ENCODE assay signal across 9 mouse cellular contexts in genomic region chr2:167278751-167279526, GRCm38 (mm10). TPM values are rescaled to one million over a fixed set of nuclear protein-coding genes. Genes with fewer than 3 reads are reported as not detected.
DNase-seq lines count a peak whose midpoint lies in the region; ATAC-seq and TF ChIP-seq lines count a peak whose summit lies in the region.
"Had no signal": no experiment of that assay in that cellular context is flagged by ENCODE, and none has a peak within 500 bp of the region (broad histone marks: within the 10 kb centered on the region; RNA-seq: fewer than 3 reads in every experiment).

No protein-coding gene starts in this region.

- no peak overlapping the region for H3K4me2 ChIP-seq in intestine, embryonic 15.5 days (replicated peaks)
- no peak overlapping the region for H3K4me2 ChIP-seq in midbrain, embryonic 12.5 days (replicated peaks)
- H3K4me2 ChIP-seq: neural tube, embryonic 13.5 days had no signal

- no peak for DNase-seq in testis, postnatal 14 days (ENCODE audit: low spot score)
- peak; percentile 60 for DNase-seq in cerebellum, adult 9-10 months
- DNase-seq in limb, embryonic 10.5 days (ENCODE audit: low spot score) = peak; percentile 83
- peak; percentile 82 for DNase-seq in splenic B cell, adult 2 months (ENCODE audit: low read depth, low spot score)

- 59% methylated on average over 17 of the region's 17 CpGs for WGBS in intestine, embryonic 15.5 days
- WGBS in limb, embryonic 10.5 days = 62% methylated on average over 17 of the region's 17 CpGs
- 56% methylated on average over 17 of the region's 17 CpGs for WGBS in midbrain, embryonic 12.5 days

- H3K27me3 ChIP-seq in testis, adult 2 months (ENCODE audit: control insufficient read depth, insufficient read depth, low read length) = no peaks in the 10 kb centered on the region
- H3K27me3 ChIP-seq in intestine, embryonic 15.5 days (replicated peaks) = 0 out of 2 replicates have a peak, but pooled peaks cover 2% of the 10 kb centered on the region
- H3K27me3 ChIP-seq in limb, embryonic 10.5 days (ENCODE audit: low read depth, poor library complexity, severe bottlenecking) = no peaks in the 10 kb centered on the region
- H3K27me3 ChIP-seq in midbrain, embryonic 12.5 days = peaks cover 9% of the 10 kb centered on the region; the same call in 1 of the 2 replicates
- no peaks in the 10 kb centered on the region for H3K27me3 ChIP-seq in splenic B cell, adult 2 months (ENCODE audit: control insufficient read depth, insufficient read depth, low read length, poor library complexity, severe bottlenecking)

- no peak overlapping the region for H3K4me3 ChIP-seq in testis, adult 2 months (ENCODE audit: control insufficient read depth, low read depth, low read length)
- no peak overlapping the region for H3K4me3 ChIP-seq in intestine, embryonic 15.5 days (replicated peaks)
- H3K4me3 ChIP-seq in limb, embryonic 10.5 days = no peak overlapping the region
- H3K4me3 ChIP-seq in midbrain, embryonic 12.5 days = no peak overlapping the region
- H3K4me3 ChIP-seq: neural tube, embryonic 13.5 days had no signal

- peak; percentile 95 for TF ChIP-seq CTCF in testis, adult 2 months (IDR thresholded peaks at IDR 0.05; ENCODE audit: control insufficient read depth, insufficient read depth, insufficient replicate concordance, low read depth, low read length)

- no peak overlapping the region for H3K27ac ChIP-seq in testis, adult 2 months (ENCODE audit: control insufficient read depth, insufficient read depth, low read depth, low read length)
- H3K27ac ChIP-seq in intestine, embryonic 15.5 days = no peak overlapping the region
- H3K27ac ChIP-seq in limb, embryonic 10.5 days = no peak overlapping the region
- no peak overlapping the region for H3K27ac ChIP-seq in midbrain, embryonic 12.5 days (replicated peaks)
- H3K27ac ChIP-seq: neural tube, embryonic 13.5 days had no signal

- no peaks in the 10 kb centered on the region for H3K9me3 ChIP-seq in intestine, embryonic 15.5 days
- H3K9me3 ChIP-seq in limb, embryonic 10.5 days (replicated peaks) = no peaks in the 10 kb centered on the region
- no peaks in the 10 kb centered on the region for H3K9me3 ChIP-seq in midbrain, embryonic 12.5 days
- H3K9me3 ChIP-seq: neural tube, embryonic 13.5 days had no signal

- H3K9ac ChIP-seq in intestine, embryonic 15.5 days = no peak overlapping the region
- H3K9ac ChIP-seq in midbrain, embryonic 12.5 days (replicated peaks) = no peak overlapping the region
- H3K9ac ChIP-seq: neural tube, embryonic 13.5 days had no signal

- H3K4me1 ChIP-seq in testis, adult 2 months (ENCODE audit: control insufficient read depth, insufficient read depth, low read length) = peaks cover 2% of the 10 kb centered on the region; the same call in 1 of the 2 replicates
- H3K4me1 ChIP-seq in intestine, embryonic 15.5 days (replicated peaks) = 0 out of 2 replicates have a peak, but pooled peaks cover 3% of the 10 kb centered on the region
- H3K4me1 ChIP-seq in limb, embryonic 10.5 days = 0 out of 2 replicates have a peak, but pooled peaks cover 5% of the 10 kb centered on the region
- 0 out of 2 replicates have a peak, but pooled peaks cover 6% of the 10 kb centered on the region for H3K4me1 ChIP-seq in midbrain, embryonic 12.5 days

- no peaks in the 10 kb centered on the region for H3K36me3 ChIP-seq in testis, adult 2 months (ENCODE audit: control insufficient read depth, insufficient read depth, low read length)
- H3K36me3 ChIP-seq in intestine, embryonic 15.5 days = no peaks in the 10 kb centered on the region
- H3K36me3 ChIP-seq in limb, embryonic 10.5 days = no peaks in the 10 kb centered on the region
- H3K36me3 ChIP-seq in midbrain, embryonic 12.5 days = no peaks in the 10 kb centered on the region
- H3K36me3 ChIP-seq in splenic B cell, adult 2 months (ENCODE audit: control insufficient read depth, insufficient read depth, low read length, poor library complexity, severe bottlenecking) = no peaks in the 10 kb centered on the region
- H3K36me3 ChIP-seq: neural tube, embryonic 13.5 days had no signal

- TF ChIP-seq POLR2A in testis, adult 2 months (IDR thresholded peaks at IDR 0.05; ENCODE audit: control insufficient read depth, low read depth, low read length) = no peak

- ATAC-seq in frontal cortex, adult (ENCODE audit: low TSS enrichment) = peak; percentile 72
- ATAC-seq in intestine, embryonic 15.5 days = peak; percentile 47; the same call in 1 of the 2 replicates
- peak; percentile 16; the same call in 1 of the 2 replicates for ATAC-seq in midbrain, embryonic 12.5 days (ENCODE audit: low FRiP score, low read depth)

RNA-seq across cellular contexts. Expression of gene Ptgis, which starts 38.5 kb away (rescaled TPM):
- 7.2 and 9.1 TPM in 2 replicates for polyA plus RNA-seq in testis, adult 2 months (2012; rRNA removed)
- 12.0 and 13.4 TPM in 2 replicates for polyA plus RNA-seq in intestine, embryonic 15.5 days (2015; fragmentation: Nextera tagmentation; extraction: Ambion mirVana)
- 15.6 and 17.6 TPM in 2 replicates for polyA plus RNA-seq in limb, embryonic 10.5 days (2016; fragmentation: Nextera tagmentation; extraction: Ambion mirVana)
- polyA plus RNA-seq in midbrain, embryonic 12.5 days (2016; fragmentation: Nextera tagmentation; extraction: Ambion mirVana) = 6.9 and 9.1 TPM in 2 replicates

Comparison
In these comparisons a context has a peak if more than half of its experiments do, and no peak if none do; other contexts are left out.
1. ATAC-seq: peak in every context shown above with its lines; median percentile 72 in frontal cortex, adult; 47 in intestine, embryonic 15.5 days; 16 in midbrain, embryonic 12.5 days.